Mouse (Mus musculus): ENCODE results near the gene Rexo4.

DNA sequence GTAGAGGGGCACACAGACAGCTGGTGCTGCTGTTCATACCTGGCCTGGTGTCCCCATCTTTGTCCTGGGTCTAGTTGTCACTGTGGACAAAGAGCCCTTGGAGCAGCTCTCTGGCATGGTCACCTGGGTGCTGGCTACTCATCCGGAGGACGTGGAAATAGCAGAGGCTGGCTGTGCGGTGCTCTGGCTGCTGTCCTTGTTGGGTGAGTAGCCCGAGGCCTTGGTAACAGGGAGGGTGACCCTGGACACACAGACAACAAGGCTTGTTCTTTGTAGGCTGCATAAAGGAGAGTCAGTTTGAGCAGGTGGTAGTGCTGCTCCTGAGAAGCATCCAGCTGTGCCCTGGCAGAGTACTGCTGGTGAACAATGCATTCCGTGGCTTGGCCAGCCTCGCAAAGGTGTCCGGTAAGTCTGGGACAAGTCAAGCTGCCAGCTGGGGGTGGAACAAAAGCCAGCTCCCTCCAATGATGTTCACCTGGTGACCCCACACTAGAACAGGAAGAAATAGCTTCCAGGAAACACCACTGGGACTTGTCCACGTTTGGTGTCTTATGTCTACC, 12.8 kb downstream of the Rexo4 start:
- no peak for TF ChIP-seq ZC3H11A (IDR thresholded peaks at IDR 0.05; ENCODE audit: borderline replicate concordance, low read depth, low read length)
- TF ChIP-seq ZNF384 (IDR thresholded peaks at IDR 0.05; ENCODE audit: low read depth, low read length) = no peak
- TF ChIP-seq CHD2 (IDR thresholded peaks at IDR 0.05; ENCODE audit: low read depth, low read length) = no peak
- TF ChIP-seq MAFK (IDR thresholded peaks at IDR 0.05; ENCODE audit: insufficient read depth, low read depth, low read length) = no peak
